Mouse (Mus musculus) limb, embryonic 10.5 days (tissue): ENCODE results near the gene Rsph1. TPM values are rescaled to one million over a fixed set of nuclear protein-coding genes. Genes with fewer than 3 reads are reported as not detected.

ENCODE experiments used
- DNase-seq: peaks from one replicate; pipeline ENCODE4 v3.0.0-alpha.2; 2017; ENCODE audit warnings: low spot score
- H3K27ac ChIP-seq: fragments of 300-500 bp; sonication (generic); 2 replicates; pipeline ENCODE4 v1.5.1; 2016; ENCODE audit warnings: mild to moderate bottlenecking
- H3K27me3 ChIP-seq: fragments of 300-500 bp; sonication (generic); 2 replicates; pipeline ENCODE4 v1.6.1; 2016; ENCODE audit warnings: low read depth, mild to moderate bottlenecking; ENCODE audit not compliant: poor library complexity, severe bottlenecking
- H3K36me3 ChIP-seq: fragments of 300-500 bp; sonication (generic); 2 replicates; pipeline ENCODE4 v1.6.1; 2016; ENCODE audit warnings: mild to moderate bottlenecking, moderate library complexity
- H3K4me1 ChIP-seq: fragments of 300-500 bp; sonication (generic); 2 replicates; pipeline ENCODE4 v1.6.1; 2016
- H3K4me3 ChIP-seq: fragments of 300-500 bp; sonication (generic); 2 replicates; pipeline ENCODE4 v1.5.1; 2016; ENCODE audit warnings: mild to moderate bottlenecking, moderate library complexity
- H3K9me3 ChIP-seq: fragments of 300-500 bp; sonication (generic); replicated peaks from 2 replicates; pipeline ENCODE4 v1.6.1; 2016; ENCODE audit warnings: mild to moderate bottlenecking
- WGBS: fragments of 180-500 bp; shearing (Covaris S2); methylation state at CpG from one replicate; pipeline ENCODE4 v1.1.7; 2016; 5-methylcytosine and 5-hydroxymethylcytosine counted together
- polyA plus RNA-seq: library from polyadenylated mRNA; unstranded; fragments of >200 nt; fragmentation: Nextera tagmentation; extraction: Ambion mirVana; gene quantifications from 2 replicates; pipeline ENCODE4 v1.2.1, GENCODE M21; 2016

Rsph1 gene
- polyA plus RNA-seq, 1 experiment from 2014 or later, result 0.90 TPM

GRCm38 (mm10) chr17:31226931-31227330 lies 50.3 kb downstream of the Rsph1 start:
- WGBS, result 89% methylated on average over 7 of the region's 7 CpGs
- peaks cover 8% of the 10 kb centered on the region for H3K4me1 ChIP-seq
- H3K27ac ChIP-seq, result no peak overlapping the region
- H3K36me3 ChIP-seq, result no peaks in the 10 kb centered on the region
- no peak overlapping the region for H3K4me3 ChIP-seq
- H3K27me3 ChIP-seq, result no peaks in the 10 kb centered on the region
- DNase-seq, result no peak
- no peaks in the 10 kb centered on the region for H3K9me3 ChIP-seq

- Histone ChIP-seq H3K4me3 (no peak overlapping the region), H3K4me1 (peaks cover 8% of the 10 kb centered on the region), H3K27ac (no peak overlapping the region), H3K36me3 (no peaks in the 10 kb centered on the region), H3K27me3 (no peaks in the 10 kb centered on the region), H3K9me3 (no peaks in the 10 kb centered on the region)
- WGBS, result 83% methylated on average over 3 of the region's 3 CpGs
- no peak for DNase-seq
Observed at GRCm38 (mm10) chr17:31226368-31226767, 50.8 kb downstream of the Rsph1 start.

GRCm38 (mm10) chr17:31224591-31224990 lies 52.6 kb downstream of the Rsph1 start:
- no peak overlapping the region for H3K27ac ChIP-seq
- 80% methylated on average over 8 of the region's 8 CpGs for WGBS
- DNase-seq, result no peak
- H3K4me3 ChIP-seq, result no peak overlapping the region
- H3K27me3 ChIP-seq, result no peaks in the 10 kb centered on the region
- H3K4me1 ChIP-seq, result peaks cover 8% of the 10 kb centered on the region
- H3K9me3 ChIP-seq, result no peaks in the 10 kb centered on the region
- no peaks in the 10 kb centered on the region for H3K36me3 ChIP-seq

GRCm38 (mm10) chr17:31223835-31224234 lies 53.3 kb downstream of the Rsph1 start:
- Histone ChIP-seq H3K27ac (no peak overlapping the region), H3K4me1 (peaks cover 8% of the 10 kb centered on the region), H3K4me3 (no peak overlapping the region), H3K9me3 (no peaks in the 10 kb centered on the region), H3K36me3 (no peaks in the 10 kb centered on the region), H3K27me3 (no peaks in the 10 kb centered on the region)
- no peak for DNase-seq
- WGBS, result 68% methylated on average over 7 of the region's 7 CpGs

- no peak for DNase-seq
- WGBS, result 88% methylated on average over 4 of the region's 4 CpGs
Observed at GRCm38 (mm10) chr17:31222810-31223310, 54.3 kb downstream of the Rsph1 start.

GRCm38 (mm10) chr17:31216068-31216955 lies 60.9 kb downstream of the Rsph1 start:
- Histone ChIP-seq H3K27me3 (no peaks in the 10 kb centered on the region), H3K9me3 (no peaks in the 10 kb centered on the region), H3K27ac (no peak overlapping the region), H3K4me1 (no peaks in the 10 kb centered on the region), H3K4me3 (no peak overlapping the region), H3K36me3 (no peaks in the 10 kb centered on the region)
- no peak for DNase-seq
- 68% methylated on average over 5 of the region's 5 CpGs for WGBS

More at GRCm38 (mm10) chr17:31222810-31223310, 54.3 kb downstream of the Rsph1 start:
- Histone ChIP-seq H3K9me3 (no peaks in the 10 kb centered on the region), H3K4me1 (peaks cover 8% of the 10 kb centered on the region), H3K27ac (no peak overlapping the region), H3K4me3 (no peak overlapping the region), H3K27me3 (no peaks in the 10 kb centered on the region), H3K36me3 (no peaks in the 10 kb centered on the region)

GRCm38 (mm10) chr17:31211881-31212280 lies 65.3 kb downstream of the Rsph1 start:
- Histone ChIP-seq H3K4me3 (no peak overlapping the region), H3K36me3 (no peaks in the 10 kb centered on the region), H3K27ac (no peak overlapping the region), H3K9me3 (no peaks in the 10 kb centered on the region), H3K27me3 (no peaks in the 10 kb centered on the region), H3K4me1 (no peaks in the 10 kb centered on the region)
- 91% methylated on average over 6 of the region's 6 CpGs for WGBS
- no peak for DNase-seq

GRCm38 (mm10) chr17:31210299-31210698 lies 66.9 kb downstream of the Rsph1 start:
- Histone ChIP-seq H3K27ac (no peak overlapping the region), H3K36me3 (no peaks in the 10 kb centered on the region), H3K4me1 (no peaks in the 10 kb centered on the region), H3K27me3 (no peaks in the 10 kb centered on the region), H3K9me3 (no peaks in the 10 kb centered on the region), H3K4me3 (no peak overlapping the region)
- WGBS, result 86% methylated on average over 7 of the region's 7 CpGs
- DNase-seq, result no peak

GRCm38 (mm10) chr17:31209376-31209930 lies 67.7 kb downstream of the Rsph1 start:
- Histone ChIP-seq H3K36me3 (no peaks in the 10 kb centered on the region), H3K27me3 (no peaks in the 10 kb centered on the region), H3K4me1 (no peaks in the 10 kb centered on the region), H3K27ac (no peak overlapping the region), H3K9me3 (no peaks in the 10 kb centered on the region), H3K4me3 (no peak overlapping the region)
- no peak for DNase-seq
- WGBS, result 93% methylated on average over 11 of the region's 11 CpGs

- no peak for DNase-seq
- Histone ChIP-seq H3K4me3 (no peak overlapping the region), H3K9me3 (no peaks in the 10 kb centered on the region), H3K4me1 (no peaks in the 10 kb centered on the region), H3K36me3 (no peaks in the 10 kb centered on the region), H3K27me3 (no peaks in the 10 kb centered on the region), H3K27ac (no peak overlapping the region)
- WGBS, result 84% methylated on average over 8 of the region's 8 CpGs
Observed at GRCm38 (mm10) chr17:31208654-31209053, 68.5 kb downstream of the Rsph1 start.

GRCm38 (mm10) chr17:31207771-31208334 lies 69.3 kb downstream of the Rsph1 start, which contains the start of gene Ubash3a:
Gene Ubash3a (plus strand): TSS chr17:31207873.
- WGBS, result 85% methylated on average over 12 of the region's 12 CpGs
- Histone ChIP-seq H3K27me3 (no peaks in the 10 kb centered on the region), H3K27ac (no peak within 1 kb of the TSS), H3K4me3 (no peak within 1 kb of the TSS), H3K9me3 (no peaks in the 10 kb centered on the region), H3K4me1 (no peaks in the 10 kb centered on the region), H3K36me3 (no peaks in the 10 kb centered on the region)
- no peak for DNase-seq
